Mouse (Mus musculus): ENCODE results near the gene Ncf1. TPM values are rescaled to one million over a fixed set of nuclear protein-coding genes. Genes with fewer than 3 reads are reported as not detected.

Gene Ncf1
- polyA plus RNA-seq, 1 experiment from 2014 or later: 3.1 TPM

DNA sequence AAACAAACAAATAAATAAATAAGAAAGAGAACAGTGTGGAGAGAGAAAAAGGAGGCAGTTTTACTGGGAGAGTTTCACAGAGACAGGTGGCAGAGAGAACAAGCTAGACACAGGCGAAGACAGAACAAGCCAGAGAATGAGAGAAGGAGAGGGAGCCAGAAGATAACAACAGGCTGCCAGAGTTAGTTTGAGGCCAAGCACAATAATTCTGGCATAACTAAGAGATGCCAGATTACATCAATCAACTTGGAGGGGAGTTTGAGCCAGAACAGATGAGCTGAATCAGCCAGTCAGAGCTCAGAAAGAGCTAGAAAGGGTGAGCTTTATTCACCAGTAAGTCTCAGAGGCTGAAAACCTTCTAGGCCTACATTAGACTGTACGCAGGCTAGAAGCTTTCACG lies 21.2 kb upstream of the Ncf1 start:
- H3K9me3 ChIP-seq (ENCODE audit: control insufficient read depth, low read length): no peaks in the 10 kb centered on the region
- no peak overlapping the region for H3K27ac ChIP-seq (ENCODE audit: low read depth, low read length)
- no peak overlapping the region for H3K4me2 ChIP-seq
- no peak for ATAC-seq (ENCODE audit: low FRiP score)
- H3K4me1 ChIP-seq (ENCODE audit: control insufficient read depth, insufficient read depth, low read length): no peaks in the 10 kb centered on the region
- no peak overlapping the region for H3K4me3 ChIP-seq (ENCODE audit: low read depth, low read length)
- no peak overlapping the region for H3K9ac ChIP-seq (ENCODE audit: low read length)
- no peaks in the 10 kb centered on the region for H3K27me3 ChIP-seq (ENCODE audit: control insufficient read depth, insufficient read depth, low read length)
- H3K36me3 ChIP-seq (ENCODE audit: control insufficient read depth, insufficient read depth, low read length): peaks cover 66% of the 10 kb centered on the region
- WGBS: 95% methylated on average over 3 of the region's 3 CpGs
- DNase-seq (ENCODE audit: low spot score, missing footprints): no peak

DNA sequence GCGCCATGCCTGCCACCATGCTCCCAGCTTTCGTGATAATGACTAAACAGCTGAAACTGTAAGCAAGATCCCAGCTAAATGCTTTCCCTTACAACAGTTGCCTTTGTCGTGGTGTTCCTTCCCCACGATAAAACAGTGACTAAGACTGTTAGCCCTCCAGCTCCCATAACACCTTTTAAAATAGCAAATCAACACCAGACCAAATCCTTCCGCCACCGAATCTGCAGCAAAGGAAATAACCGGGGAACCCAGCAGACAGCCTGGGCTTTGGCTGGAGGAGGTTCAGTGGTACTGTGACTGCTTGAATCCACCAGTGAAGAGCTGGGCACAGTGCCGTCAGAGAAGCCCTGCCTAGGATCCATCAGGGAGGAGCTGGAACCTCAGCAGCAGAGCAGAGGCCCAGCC lies 19.8 kb upstream of the Ncf1 start:
- DNase-seq (ENCODE audit: low spot score, missing footprints) (no peak), ATAC-seq (ENCODE audit: low FRiP score) (no peak)
- Histone ChIP-seq H3K4me1 (ENCODE audit: control insufficient read depth, insufficient read depth, low read length) (no peaks in the 10 kb centered on the region), H3K27me3 (ENCODE audit: control insufficient read depth, insufficient read depth, low read length) (no peaks in the 10 kb centered on the region), H3K9me3 (ENCODE audit: control insufficient read depth, low read length) (no peaks in the 10 kb centered on the region), H3K36me3 (ENCODE audit: control insufficient read depth, insufficient read depth, low read length) (peaks cover 74% of the 10 kb centered on the region), H3K4me2 (no peak overlapping the region), H3K4me3 (ENCODE audit: low read depth, low read length) (no peak overlapping the region), H3K27ac (ENCODE audit: low read depth, low read length) (no peak overlapping the region), H3K9ac (ENCODE audit: low read length) (no peak overlapping the region)
- 97% methylated on average over 8 of the region's 8 CpGs for WGBS

DNA sequence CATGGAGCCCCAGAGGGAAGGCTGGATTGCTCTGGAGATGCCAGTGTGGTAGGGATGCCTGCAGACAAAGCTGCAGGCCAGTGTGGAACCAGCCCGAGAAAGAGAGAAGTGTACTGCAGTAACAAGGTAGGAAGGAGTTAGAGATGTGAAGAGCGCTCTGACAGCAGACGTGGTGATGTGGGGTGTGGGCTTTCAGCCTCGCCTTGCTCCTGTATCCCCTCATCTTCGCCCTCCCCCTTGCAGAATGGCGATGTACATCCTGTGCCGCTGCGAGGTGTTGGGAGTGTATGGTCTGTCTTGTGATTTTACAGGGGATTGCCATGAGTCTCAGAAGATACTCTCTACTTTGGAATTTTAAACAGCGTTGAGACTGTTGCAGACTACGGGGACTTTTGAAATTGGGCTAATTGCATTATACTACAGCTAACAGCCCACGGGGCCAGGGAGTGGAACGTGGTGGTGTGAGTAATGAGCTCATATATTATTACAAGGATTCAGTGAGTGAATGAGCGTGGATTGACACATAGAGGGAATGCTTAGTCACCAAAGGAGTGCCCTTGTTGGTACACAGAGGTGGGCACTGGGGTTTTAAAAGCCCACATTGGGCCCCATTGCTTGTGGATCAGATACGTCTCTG lies 19.3 kb upstream of the Ncf1 start:
- Histone ChIP-seq H3K9me3 (ENCODE audit: control insufficient read depth, low read length) (no peaks in the 10 kb centered on the region), H3K27ac (ENCODE audit: low read depth, low read length) (no peak overlapping the region), H3K36me3 (ENCODE audit: control insufficient read depth, insufficient read depth, low read length) (peaks cover 80% of the 10 kb centered on the region), H3K4me3 (ENCODE audit: low read depth, low read length) (no peak overlapping the region), H3K27me3 (ENCODE audit: control insufficient read depth, insufficient read depth, low read length) (no peaks in the 10 kb centered on the region), H3K4me2 (no peak overlapping the region), H3K4me1 (ENCODE audit: control insufficient read depth, insufficient read depth, low read length) (no peaks in the 10 kb centered on the region), H3K9ac (ENCODE audit: low read length) (no peak overlapping the region)
- WGBS: 95% methylated on average over 14 of the region's 14 CpGs
- ATAC-seq (ENCODE audit: low FRiP score): no peak
- DNase-seq (ENCODE audit: low spot score, missing footprints): no peak

DNA sequence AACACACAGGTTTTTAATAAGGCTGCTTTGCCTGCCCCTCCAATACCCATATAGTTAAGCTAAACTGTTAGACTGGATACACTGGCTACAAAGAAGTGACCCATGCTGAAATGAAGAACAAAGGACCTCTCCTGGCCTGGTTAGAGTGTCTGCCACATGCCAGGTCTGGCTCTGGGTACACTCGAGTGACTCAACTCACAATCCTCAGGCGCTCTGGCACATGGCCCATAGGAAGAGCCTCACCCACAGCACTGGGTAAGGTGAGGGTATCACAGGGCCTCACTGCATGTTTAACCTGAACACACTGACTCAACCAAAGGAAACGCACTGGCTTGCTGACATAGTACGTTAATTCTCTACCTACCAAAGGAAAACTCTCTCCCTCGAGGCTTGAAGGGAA lies 16.7 kb upstream of the Ncf1 start:
- Histone ChIP-seq H3K9me3 (ENCODE audit: control insufficient read depth, low read length) (no peaks in the 10 kb centered on the region), H3K4me3 (ENCODE audit: low read depth, low read length) (no peak overlapping the region), H3K27ac (ENCODE audit: low read depth, low read length) (no peak overlapping the region), H3K9ac (ENCODE audit: low read length) (no peak overlapping the region), H3K27me3 (ENCODE audit: control insufficient read depth, insufficient read depth, low read length) (no peaks in the 10 kb centered on the region), H3K4me2 (no peak overlapping the region), H3K36me3 (ENCODE audit: control insufficient read depth, insufficient read depth, low read length) (peaks cover 82% of the 10 kb centered on the region), H3K4me1 (ENCODE audit: control insufficient read depth, insufficient read depth, low read length) (no peaks in the 10 kb centered on the region)
- 95% methylated on average over 5 of the region's 5 CpGs for WGBS
- DNase-seq (ENCODE audit: low spot score, missing footprints) (no peak), ATAC-seq (ENCODE audit: low FRiP score) (no peak)

DNA sequence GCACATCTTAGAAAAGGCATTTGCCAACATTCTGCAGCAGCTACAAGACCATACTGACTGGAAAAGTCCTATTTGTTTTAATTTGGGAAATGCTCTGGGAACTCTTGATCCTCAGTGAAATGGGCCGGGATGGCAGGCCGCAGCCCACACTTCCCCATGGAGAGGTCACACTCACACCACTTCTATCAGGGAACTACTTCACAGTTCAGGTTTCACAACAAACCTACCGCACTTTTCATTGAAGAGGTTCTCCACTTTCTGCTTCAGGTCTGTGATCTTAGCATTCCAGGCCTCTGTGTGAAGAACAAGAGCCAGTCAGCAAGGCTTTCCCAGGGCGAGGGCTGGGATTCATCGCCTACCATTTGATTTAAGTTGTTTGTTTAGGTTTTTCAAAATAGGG lies 15.5 kb upstream of the Ncf1 start:
- H3K4me1 ChIP-seq (ENCODE audit: control insufficient read depth, insufficient read depth, low read length): no peaks in the 10 kb centered on the region
- no peak overlapping the region for H3K4me3 ChIP-seq (ENCODE audit: low read depth, low read length)
- ATAC-seq (ENCODE audit: low FRiP score): no peak
- no peak overlapping the region for H3K4me2 ChIP-seq
- H3K9ac ChIP-seq (ENCODE audit: low read length): no peak overlapping the region
- peaks cover 90% of the 10 kb centered on the region for H3K36me3 ChIP-seq (ENCODE audit: control insufficient read depth, insufficient read depth, low read length)
- no peaks in the 10 kb centered on the region for H3K9me3 ChIP-seq (ENCODE audit: control insufficient read depth, low read length)
- DNase-seq (ENCODE audit: low spot score, missing footprints): no peak
- no peak overlapping the region for H3K27ac ChIP-seq (ENCODE audit: low read depth, low read length)
- WGBS: 96% methylated on average over 5 of the region's 5 CpGs
- no peaks in the 10 kb centered on the region for H3K27me3 ChIP-seq (ENCODE audit: control insufficient read depth, insufficient read depth, low read length)

DNA sequence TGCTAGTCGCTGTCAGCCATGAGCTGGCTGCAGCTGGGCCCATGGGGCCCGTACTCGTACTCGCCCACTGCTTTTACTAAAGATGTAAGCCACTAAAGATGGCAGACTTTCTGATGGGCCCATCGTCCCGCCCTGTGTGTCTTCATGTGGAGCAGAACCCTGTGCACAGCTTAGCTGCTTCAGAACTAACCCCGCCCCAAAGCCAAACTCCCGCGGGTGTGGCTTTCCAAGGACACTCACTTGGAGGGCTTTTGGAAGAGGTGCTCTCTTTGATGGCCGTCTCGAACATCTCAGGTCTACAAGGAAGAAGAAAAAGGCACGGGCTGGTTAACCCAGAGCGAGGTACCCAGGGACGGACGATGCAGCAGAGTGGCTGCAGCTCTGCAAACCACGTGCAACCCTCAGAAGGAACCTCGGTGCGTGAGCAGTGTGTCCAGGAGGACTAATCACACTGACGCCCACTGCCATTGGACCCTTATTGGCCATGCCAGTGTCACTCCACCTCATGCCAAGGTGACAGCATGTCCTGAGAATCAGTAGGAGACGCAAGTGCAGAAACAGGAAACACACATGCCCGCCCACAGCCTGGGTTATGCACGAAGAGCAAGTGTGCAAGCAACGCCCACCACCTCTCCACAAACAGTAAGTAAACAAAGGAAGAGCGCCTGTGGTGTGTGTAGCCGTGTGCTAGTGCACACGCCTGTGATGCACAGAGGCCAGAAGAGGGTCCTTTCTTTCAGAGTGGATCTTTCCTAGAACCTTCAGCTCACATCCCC lies 14.4 kb upstream of the Ncf1 start:
- 96% methylated on average over 26 of the region's 26 CpGs for WGBS
- ATAC-seq (ENCODE audit: low FRiP score) (no peak), DNase-seq (ENCODE audit: low spot score, missing footprints) (no peak)
- no peak overlapping the region for H3K9ac ChIP-seq (ENCODE audit: low read length)
- H3K4me3 ChIP-seq (ENCODE audit: low read depth, low read length): no peak overlapping the region
- H3K9me3 ChIP-seq (ENCODE audit: control insufficient read depth, low read length): no peaks in the 10 kb centered on the region
- peaks cover 9% of the 10 kb centered on the region for H3K4me1 ChIP-seq (ENCODE audit: control insufficient read depth, insufficient read depth, low read length)
- H3K27ac ChIP-seq (ENCODE audit: low read depth, low read length): no peak overlapping the region
- peaks cover 89% of the 10 kb centered on the region for H3K36me3 ChIP-seq (ENCODE audit: control insufficient read depth, insufficient read depth, low read length)
- H3K4me2 ChIP-seq: no peak overlapping the region
- H3K27me3 ChIP-seq (ENCODE audit: control insufficient read depth, insufficient read depth, low read length): no peaks in the 10 kb centered on the region

DNA sequence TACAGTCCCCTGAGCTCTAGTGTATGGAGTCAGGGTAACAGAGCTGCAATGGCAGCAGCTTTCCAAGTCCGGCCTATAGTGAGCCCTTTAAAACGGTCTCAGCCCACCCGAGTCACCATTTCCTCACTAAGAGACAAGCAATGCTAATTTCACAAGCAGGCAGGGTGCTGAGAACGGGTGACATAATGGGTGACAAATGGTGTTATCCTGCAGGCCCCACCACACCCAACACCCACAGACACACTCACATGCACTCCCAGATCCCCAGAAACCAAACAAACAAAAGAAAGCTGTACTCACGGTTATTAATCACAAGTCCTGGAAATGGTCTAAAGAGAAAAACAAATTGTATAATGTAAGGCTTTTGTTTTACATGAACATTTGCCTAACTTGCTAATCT lies 12.4 kb upstream of the Ncf1 start:
- H3K9ac ChIP-seq (ENCODE audit: low read length): no peak overlapping the region
- H3K4me2 ChIP-seq: no peak overlapping the region
- H3K4me1 ChIP-seq (ENCODE audit: control insufficient read depth, insufficient read depth, low read length): peaks cover 20% of the 10 kb centered on the region
- H3K9me3 ChIP-seq (ENCODE audit: control insufficient read depth, low read length): no peaks in the 10 kb centered on the region
- no peak for ATAC-seq (ENCODE audit: low FRiP score)
- no peak overlapping the region for H3K4me3 ChIP-seq (ENCODE audit: low read depth, low read length)
- 88% methylated on average over 5 of the region's 5 CpGs for WGBS
- H3K27me3 ChIP-seq (ENCODE audit: control insufficient read depth, insufficient read depth, low read length): no peaks in the 10 kb centered on the region
- no peak overlapping the region for H3K27ac ChIP-seq (ENCODE audit: low read depth, low read length)
- H3K36me3 ChIP-seq (ENCODE audit: control insufficient read depth, insufficient read depth, low read length): peaks cover 73% of the 10 kb centered on the region
- no peak for DNase-seq (ENCODE audit: low spot score, missing footprints)

DNA sequence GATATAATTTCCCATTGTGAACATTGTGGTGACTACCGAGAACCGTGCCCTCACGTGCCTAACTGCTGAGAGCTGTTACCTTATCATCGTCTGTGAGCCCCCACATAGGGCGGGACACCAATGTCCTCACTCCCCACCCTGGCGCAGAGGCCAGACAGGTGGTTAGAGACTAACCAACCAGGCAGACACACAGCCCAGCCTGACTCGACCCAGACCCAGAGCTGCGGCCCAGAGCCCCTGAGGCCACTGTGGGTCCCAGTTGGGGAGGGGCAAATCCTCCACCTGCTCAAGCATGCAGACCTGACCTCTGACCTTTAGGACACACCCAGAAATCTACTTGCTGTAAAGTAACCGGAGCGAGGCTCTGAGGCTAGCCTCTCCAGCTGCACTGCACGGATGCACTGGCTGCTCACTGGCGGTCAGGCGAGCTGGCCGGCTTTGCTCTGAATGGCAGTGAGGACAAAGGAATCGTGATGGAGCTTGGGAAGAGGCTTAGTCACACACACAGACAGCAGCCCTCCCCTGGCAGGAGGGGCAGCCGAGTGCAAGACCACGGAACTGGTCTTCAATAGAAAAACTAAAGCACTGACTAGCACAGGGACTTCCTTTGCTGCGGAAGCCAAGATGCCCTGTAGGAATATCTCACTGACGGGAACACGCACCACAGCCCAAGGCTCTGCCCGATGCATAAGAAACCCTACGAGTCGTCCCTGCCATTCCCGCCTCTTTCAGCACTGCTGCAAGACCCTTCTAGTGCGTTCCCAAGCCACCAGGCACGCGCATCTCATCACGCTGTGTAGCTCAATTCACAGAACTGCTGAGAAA lies 8.7 kb upstream of the Ncf1 start:
- peaks cover 51% of the 10 kb centered on the region for H3K36me3 ChIP-seq (ENCODE audit: control insufficient read depth, insufficient read depth, low read length)
- 35% methylated on average over 28 of the region's 28 CpGs for WGBS
- ATAC-seq (ENCODE audit: low FRiP score): peak; percentile 92

DNA sequence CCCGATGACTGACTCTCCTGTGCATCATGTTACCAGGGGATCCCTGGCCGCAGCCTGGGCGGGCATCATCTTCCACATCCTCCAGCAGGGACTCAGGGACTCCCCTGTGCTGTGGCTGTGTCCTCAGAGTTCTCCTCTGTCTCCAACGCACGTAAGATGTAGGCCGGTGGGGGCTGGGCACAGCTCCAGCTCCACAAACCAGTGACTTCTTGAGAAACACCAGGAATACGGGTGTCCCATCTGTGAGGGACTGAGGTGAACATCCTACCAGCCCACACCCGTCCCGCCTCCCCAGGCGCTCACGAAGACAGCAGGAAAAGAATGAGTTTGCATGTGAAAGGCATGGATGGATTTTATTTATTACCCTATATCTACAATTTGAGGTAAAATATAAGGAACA lies 8.1 kb upstream of the Ncf1 start:
- Histone ChIP-seq H3K27ac (ENCODE audit: low read depth, low read length) (peak overlapping the region; percentile 80), H3K4me1 (ENCODE audit: control insufficient read depth, insufficient read depth, low read length) (peaks cover 20% of the 10 kb centered on the region), H3K4me2 (no peak overlapping the region), H3K36me3 (ENCODE audit: control insufficient read depth, insufficient read depth, low read length) (peaks cover 46% of the 10 kb centered on the region), H3K4me3 (ENCODE audit: low read depth, low read length) (no peak overlapping the region), H3K9ac (ENCODE audit: low read length) (no peak overlapping the region), H3K27me3 (ENCODE audit: control insufficient read depth, insufficient read depth, low read length) (no peaks in the 10 kb centered on the region), H3K9me3 (ENCODE audit: control insufficient read depth, low read length) (no peaks in the 10 kb centered on the region)
- peak; percentile 84 for DNase-seq (ENCODE audit: low spot score, missing footprints)
- 93% methylated on average over 11 of the region's 11 CpGs for WGBS
- ATAC-seq (ENCODE audit: low FRiP score): no peak

More for the DNA sequence above, 8.7 kb upstream of the Ncf1 start:
- H3K4me1 ChIP-seq (ENCODE audit: control insufficient read depth, insufficient read depth, low read length): peaks cover 20% of the 10 kb centered on the region
- H3K27me3 ChIP-seq (ENCODE audit: control insufficient read depth, insufficient read depth, low read length): no peaks in the 10 kb centered on the region
- H3K27ac ChIP-seq (ENCODE audit: low read depth, low read length): peak overlapping the region; percentile 80
- H3K4me3 ChIP-seq (ENCODE audit: low read depth, low read length): no peak overlapping the region
- no peak overlapping the region for H3K4me2 ChIP-seq
- DNase-seq (ENCODE audit: low spot score, missing footprints): peak; percentile 95
- peak overlapping the region; percentile 49 for H3K9ac ChIP-seq (ENCODE audit: low read length)
- H3K9me3 ChIP-seq (ENCODE audit: control insufficient read depth, low read length): no peaks in the 10 kb centered on the region

All from midbrain, embryonic 11.5 days (tissue).